ENCODE assay signal across 19 mouse cellular contexts in the genomic region with DNA sequence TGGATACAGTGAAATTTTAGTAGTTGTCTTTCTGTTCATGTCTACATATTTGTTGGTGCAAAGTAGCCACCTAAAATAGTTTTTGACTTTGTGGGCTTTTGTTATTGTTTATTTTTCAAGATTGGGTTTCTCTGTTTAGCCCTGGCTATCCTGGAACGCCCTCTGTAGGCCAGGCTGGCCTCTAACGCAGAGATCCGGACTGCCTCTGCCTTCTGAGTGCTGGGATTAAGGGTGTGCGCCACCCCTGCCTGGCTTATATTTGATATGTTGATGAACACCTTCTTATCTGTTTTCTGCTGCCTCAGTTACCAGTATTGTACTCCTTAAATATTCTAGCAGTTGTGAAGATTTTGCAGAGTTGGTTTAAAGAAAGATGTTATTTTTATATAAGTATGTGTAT. TPM values are rescaled to one million over a fixed set of nuclear protein-coding genes. Genes with fewer than 3 reads are reported as not detected.
DNase-seq lines count a peak whose midpoint lies in the region; ATAC-seq and TF ChIP-seq lines count a peak whose summit lies in the region.
"Had no signal": no experiment of that assay in that cellular context is flagged by ENCODE, and none has a peak within 500 bp of the region (broad histone marks: within the 10 kb centered on the region; RNA-seq: fewer than 3 reads in every experiment).

No protein-coding gene starts in this region.

- no peaks in the 10 kb centered on the region for H3K27me3 ChIP-seq in liver, embryonic 14.5 days (ENCODE audit: control insufficient read depth, insufficient read depth, low read length)
- H3K27me3 ChIP-seq: embryonic facial prominence, embryonic 12.5 days; hindbrain, embryonic 12.5 days had no signal

- no peaks in the 10 kb centered on the region for H3K9me3 ChIP-seq in liver, embryonic 14.5 days (ENCODE audit: control insufficient read depth, low read length)
- H3K9me3 ChIP-seq: embryonic facial prominence, embryonic 12.5 days; heart, embryonic 10.5 days; hindbrain, embryonic 12.5 days had no signal

- TF ChIP-seq EP300 in liver, embryonic 14.5 days (IDR thresholded peaks at IDR 0.05; ENCODE audit: low read depth): 0 out of 2 replicates have a peak, but pooled peaks have one; percentile 19

- no peak overlapping the region for H3K9ac ChIP-seq in liver, embryonic 14.5 days (replicated peaks)
- H3K9ac ChIP-seq: embryonic facial prominence, embryonic 12.5 days; hindbrain, embryonic 12.5 days had no signal

- peaks cover 13 to 22% of the 10 kb centered on the region in 2 experiments for H3K4me1 ChIP-seq in liver, embryonic 14.5 days (replicated peaks; ENCODE audit: control insufficient read depth in 2 of 2, insufficient read depth in 2 of 2, low read length in 1 of 2)
- H3K4me1 ChIP-seq: hindbrain, embryonic 12.5 days had no signal

- 28% methylated on average over 4 of the region's 4 CpGs for WGBS in liver, embryonic 14.5 days (ENCODE audit: insufficient replicate concordance)

- no peak overlapping the region for H3K4me2 ChIP-seq in liver, embryonic 14.5 days (ENCODE audit: low read depth)
- H3K4me2 ChIP-seq: embryonic facial prominence, embryonic 12.5 days; hindbrain, embryonic 12.5 days had no signal

- DNase-seq in ES-CJ7 (ENCODE audit: low read depth, low spot score) (peak; percentile 18), liver (peak; percentile 74)
- DNase-seq in liver, embryonic 14.5 days (ENCODE audit: low read depth in 3 of 3, low spot score in 3 of 3): peak in 2 of 3 experiments; percentile 24 to 44
- DNase-seq in lung, adult 18-20 months: no peak
- no peak for DNase-seq in gastrocnemius, adult 8-10 months (ENCODE audit: low spot score in 2 of 2)
- no peak for DNase-seq in right cerebral cortex, adult 18-20 months
- DNase-seq in frontal cortex, adult 2 months (ENCODE audit: extremely low spot score in 1 of 2, low spot score in 1 of 2): no peak
- DNase-seq: adrenal gland, adult 2 months; adrenal gland, postnatal 25 days; cerebellum, adult 2 months; gastrocnemius, postnatal 25 days; heart, postnatal 10 days; heart, postnatal 4 days had no signal

- no peak overlapping the region for H3K27ac ChIP-seq in liver, embryonic 14.5 days
- H3K27ac ChIP-seq: embryonic facial prominence, embryonic 12.5 days; hindbrain, embryonic 12.5 days had no signal

- H3K36me3 ChIP-seq in liver, embryonic 14.5 days (replicated peaks; ENCODE audit: control insufficient read depth, insufficient read depth, low read depth): no peaks in the 10 kb centered on the region
- H3K36me3 ChIP-seq: embryonic facial prominence, embryonic 12.5 days; heart, embryonic 10.5 days; hindbrain, embryonic 12.5 days had no signal

- peak; percentile 67 for TF ChIP-seq CTCF in liver, embryonic 14.5 days (IDR thresholded peaks at IDR 0.05; ENCODE audit: low read depth)

- ATAC-seq in liver, embryonic 14.5 days (ENCODE audit: insufficient read depth): peak; percentile 74
- 0 out of 2 replicates have a peak, but pooled peaks have one; percentile 19 for ATAC-seq in megakaryocyte progenitor cell, adult 5-6 weeks (replicated peaks; ENCODE audit: poor library complexity)
- ATAC-seq: forebrain, embryonic 16.5 days; hindbrain, embryonic 16.5 days had no signal

- H3K4me3 ChIP-seq in liver, embryonic 14.5 days (ENCODE audit: insufficient read depth in 1 of 2, low read depth in 2 of 2, low read length in 2 of 2): no peak overlapping the region
- H3K4me3 ChIP-seq: embryonic facial prominence, embryonic 12.5 days; hindbrain, embryonic 12.5 days had no signal

RNA-seq across cellular contexts. Expression of a gene that starts 10.6 kb away (rescaled TPM):
- polyA plus RNA-seq in liver, embryonic 14.5 days (2012; rRNA removed): 2.9 and 5.1 TPM in 2 replicates
- 6.9 and 7.9 TPM in 2 replicates for polyA plus RNA-seq in liver, embryonic 14.5 days (2014; fragmentation: Nextera tagmentation; extraction: Ambion mirVana)
- total RNA-seq in megakaryocyte progenitor cell, adult 5-6 weeks (2015): 32.2 and 46.0 TPM in 2 replicates
- total RNA-seq in megakaryocyte progenitor cell, adult 5-6 weeks (2017): 29.6 and 38.5 TPM in 2 replicates
- 10 to 100 TPM; 18.8 to 26.2 (median 22.5) TPM for total RNA-seq in gastrocnemius, adult 8-10 months (2022)
- 24.0 and 25.5 TPM in 2 replicates for polyA plus RNA-seq in frontal cortex, adult 2 months (2012; rRNA removed)

Comparison
In these comparisons a context has a peak if more than half of its experiments do, and no peak if none do; other contexts are left out.
1. DNase-seq: peak in ES-CJ7 (single experiment), liver (single experiment) and liver, embryonic 14.5 days (2 of 3); none in lung, adult 18-20 months (0 of 2), gastrocnemius, adult 8-10 months (0 of 2), right cerebral cortex, adult 18-20 months (single experiment) and frontal cortex, adult 2 months (0 of 2).